Mouse (Mus musculus): ENCODE measurements around the gene Sh2b1. TPM values are rescaled to one million over a fixed set of nuclear protein-coding genes. Genes with fewer than 3 reads are reported as not detected.
"Not testable (repeated sequence)": the region's sequence is repeated elsewhere in the genome, so short reads cannot be mapped to it uniquely, and the experiment has no call there.

Gene Sh2b1
- polyA plus RNA-seq, 1 experiment from 2014 or later = 46.8 TPM

GRCm38 (mm10) chr7:126499416-126499815 lies 24.2 kb upstream of the Sh2b1 start:
- no peak overlapping the region for H3K27ac ChIP-seq
- no peak overlapping the region for H3K4me2 ChIP-seq
- no peak overlapping the region for H3K4me3 ChIP-seq
- WGBS = 93% methylated on average over 7 of the region's 7 CpGs
- peaks cover 68% of the 10 kb centered on the region for H3K36me3 ChIP-seq
- no peak for ATAC-seq (ENCODE audit: borderline replicate concordance, extremely low read depth, low FRiP score, low TSS enrichment)
- H3K4me1 ChIP-seq = peaks cover 7% of the 10 kb centered on the region
- H3K9ac ChIP-seq = no peak overlapping the region
- no peaks in the 10 kb centered on the region for H3K9me3 ChIP-seq
- no peaks in the 10 kb centered on the region for H3K27me3 ChIP-seq

GRCm38 (mm10) chr7:126497966-126498365 lies 22.7 kb upstream of the Sh2b1 start:
- 92% methylated on average over 12 of the region's 12 CpGs for WGBS
- no peak overlapping the region for H3K4me2 ChIP-seq
- no peak overlapping the region for H3K4me3 ChIP-seq
- peaks cover 82% of the 10 kb centered on the region for H3K36me3 ChIP-seq
- no peak overlapping the region for H3K9ac ChIP-seq
- H3K27me3 ChIP-seq = no peaks in the 10 kb centered on the region
- no peaks in the 10 kb centered on the region for H3K9me3 ChIP-seq
- ATAC-seq (ENCODE audit: borderline replicate concordance, extremely low read depth, low FRiP score, low TSS enrichment) = no peak
- no peak overlapping the region for H3K27ac ChIP-seq
- H3K4me1 ChIP-seq = peaks cover 7% of the 10 kb centered on the region

- Histone ChIP-seq H3K9me3 (no peaks in the 10 kb centered on the region), H3K9ac (no peak overlapping the region), H3K27ac (no peak overlapping the region), H3K27me3 (no peaks in the 10 kb centered on the region), H3K36me3 (peaks cover 96% of the 10 kb centered on the region), H3K4me2 (no peak overlapping the region), H3K4me3 (no peak overlapping the region), H3K4me1 (peaks cover 7% of the 10 kb centered on the region)
- no peak for ATAC-seq (ENCODE audit: borderline replicate concordance, extremely low read depth, low FRiP score, low TSS enrichment)
- WGBS = 80% methylated on average over 5 of the region's 5 CpGs
Measured at GRCm38 (mm10) chr7:126496475-126496874, 21.3 kb upstream of the Sh2b1 start.

- Histone ChIP-seq H3K4me3 (no peak overlapping the region), H3K36me3 (peaks cover 96% of the 10 kb centered on the region), H3K4me2 (no peak overlapping the region), H3K27ac (no peak overlapping the region), H3K4me1 (no peaks in the 10 kb centered on the region), H3K9ac (no peak overlapping the region), H3K27me3 (no peaks in the 10 kb centered on the region), H3K9me3 (no peaks in the 10 kb centered on the region)
- no peak for ATAC-seq (ENCODE audit: borderline replicate concordance, extremely low read depth, low FRiP score, low TSS enrichment)
- WGBS = 92% methylated on average over 6 of the region's 6 CpGs
Measured at GRCm38 (mm10) chr7:126494120-126494519, 18.9 kb upstream of the Sh2b1 start.

GRCm38 (mm10) chr7:126491973-126492372 lies 16.7 kb upstream of the Sh2b1 start:
- Histone ChIP-seq H3K4me2 (no peak overlapping the region), H3K4me3 (no peak overlapping the region), H3K9me3 (no peaks in the 10 kb centered on the region), H3K36me3 (peaks cover 77% of the 10 kb centered on the region), H3K9ac (no peak overlapping the region), H3K4me1 (peaks cover 9% of the 10 kb centered on the region), H3K27ac (no peak overlapping the region), H3K27me3 (no peaks in the 10 kb centered on the region)
- 54% methylated on average over 11 of the region's 11 CpGs for WGBS
- ATAC-seq (ENCODE audit: borderline replicate concordance, extremely low read depth, low FRiP score, low TSS enrichment) = no peak

GRCm38 (mm10) chr7:126491005-126491404 lies 15.8 kb upstream of the Sh2b1 start:
- peaks cover 67% of the 10 kb centered on the region for H3K36me3 ChIP-seq
- H3K27me3 ChIP-seq = no peaks in the 10 kb centered on the region
- ATAC-seq (ENCODE audit: borderline replicate concordance, extremely low read depth, low FRiP score, low TSS enrichment) = no peak
- H3K4me1 ChIP-seq = peaks cover 9% of the 10 kb centered on the region
- H3K4me3 ChIP-seq = no peak overlapping the region
- 65% methylated on average over 1 of the region's 1 CpGs for WGBS
- no peaks in the 10 kb centered on the region for H3K9me3 ChIP-seq
- no peak overlapping the region for H3K9ac ChIP-seq
- no peak overlapping the region for H3K27ac ChIP-seq
- no peak overlapping the region for H3K4me2 ChIP-seq

- Histone ChIP-seq H3K27ac (0 out of 2 replicates have a peak overlapping the region, but pooled peaks have one; percentile 51), H3K36me3 (peaks cover 35% of the 10 kb centered on the region), H3K9ac (peak overlapping the region; percentile 80), H3K4me3 (peak overlapping the region; percentile 78), H3K4me2 (peak overlapping the region; percentile 86), H3K4me1 (peaks cover 11% of the 10 kb centered on the region)
- 0 out of 2 replicates have a peak, but pooled peaks have one; percentile 1 for ATAC-seq (ENCODE audit: borderline replicate concordance, extremely low read depth, low FRiP score, low TSS enrichment)
- not testable (repeated sequence) for H3K9me3 ChIP-seq, H3K27me3 ChIP-seq
- 11% methylated on average over 25 of the region's 25 CpGs for WGBS
Measured at GRCm38 (mm10) chr7:126487617-126488385, 12.6 kb upstream of the Sh2b1 start.

- peak within 1 kb of the TSS; percentile 71 for H3K27ac ChIP-seq
Measured at GRCm38 (mm10) chr7:126487052-126487483, 11.8 kb upstream of the Sh2b1 start, which contains the start of gene Tufm. Tufm (plus strand) TSS chr7:126487361.

GRCm38 (mm10) chr7:126482392-126482871 lies 7.2 kb upstream of the Sh2b1 start:
- ATAC-seq (ENCODE audit: borderline replicate concordance, extremely low read depth, low FRiP score, low TSS enrichment) = peak; percentile 92
- WGBS = under 1% methylated on average over 23 of the region's 23 CpGs
- peak overlapping the region; percentile 55 for H3K9ac ChIP-seq

More at GRCm38 (mm10) chr7:126487052-126487483, 11.8 kb upstream of the Sh2b1 start, which contains the start of gene Tufm:
- Histone ChIP-seq H3K4me3 (peak within 1 kb of the TSS; percentile 78), H3K4me1 (peaks cover 14% of the 10 kb centered on the region), H3K9ac (peak within 1 kb of the TSS; percentile 80), H3K36me3 (peaks cover 28% of the 10 kb centered on the region), H3K9me3 (no peaks in the 10 kb centered on the region), H3K4me2 (peak within 1 kb of the TSS; percentile 86), H3K27me3 (no peaks in the 10 kb centered on the region)
- 0% methylated on average over 32 of the region's 32 CpGs for WGBS
- ATAC-seq (ENCODE audit: borderline replicate concordance, extremely low read depth, low FRiP score, low TSS enrichment) = peak; percentile 94

GRCm38 (mm10) chr7:126481699-126482098 lies 6.5 kb upstream of the Sh2b1 start:
- Histone ChIP-seq H3K9ac (no peak overlapping the region), H3K27ac (no peak overlapping the region), H3K9me3 (no peaks in the 10 kb centered on the region), H3K4me1 (peaks cover 5% of the 10 kb centered on the region), H3K36me3 (no peaks in the 10 kb centered on the region), H3K27me3 (no peaks in the 10 kb centered on the region), H3K4me2 (no peak overlapping the region; the same call in 1 of the 2 replicates), H3K4me3 (no peak overlapping the region)
- ATAC-seq (ENCODE audit: borderline replicate concordance, extremely low read depth, low FRiP score, low TSS enrichment) = no peak
- WGBS = 20% methylated on average over 5 of the region's 5 CpGs

More at GRCm38 (mm10) chr7:126482392-126482871, 7.2 kb upstream of the Sh2b1 start:
- H3K9me3 ChIP-seq = no peaks in the 10 kb centered on the region
- H3K27me3 ChIP-seq = no peaks in the 10 kb centered on the region
- no peaks in the 10 kb centered on the region for H3K36me3 ChIP-seq
- peak overlapping the region; percentile 84 for H3K27ac ChIP-seq
- H3K4me3 ChIP-seq = peak overlapping the region; percentile 38
- peak overlapping the region; percentile 77 for H3K4me2 ChIP-seq
- peaks cover 5% of the 10 kb centered on the region for H3K4me1 ChIP-seq

- peak overlapping the region; percentile 76 for H3K4me3 ChIP-seq
- no peaks in the 10 kb centered on the region for H3K27me3 ChIP-seq
- H3K4me2 ChIP-seq = peak overlapping the region; percentile 80
- peaks cover 20% of the 10 kb centered on the region for H3K4me1 ChIP-seq
- WGBS = 2% methylated on average over 26 of the region's 27 CpGs
- H3K9ac ChIP-seq = peak overlapping the region; percentile 85
- peak; percentile 33 for ATAC-seq (ENCODE audit: borderline replicate concordance, extremely low read depth, low FRiP score, low TSS enrichment)
- H3K9me3 ChIP-seq = no peaks in the 10 kb centered on the region
- H3K36me3 ChIP-seq = peaks cover 32% of the 10 kb centered on the region
- H3K27ac ChIP-seq = peak overlapping the region; percentile 93
Measured at GRCm38 (mm10) chr7:126474486-126474955, 703 bp downstream of the Sh2b1 start.

Measured in lung, embryonic 15.5 days (tissue).